Mouse (Mus musculus) spleen, adult 18-20 months (tissue): Measurements from ENCODE around the gene Spaca9.

Experiments
- DNase-seq, 2 experiments: peaks; one replicate each; pipeline ENCODE4 v3.0.0; 2022; ENCODE audit warnings: mixed read lengths in 2 of 2

Spaca9 gene

DNA sequence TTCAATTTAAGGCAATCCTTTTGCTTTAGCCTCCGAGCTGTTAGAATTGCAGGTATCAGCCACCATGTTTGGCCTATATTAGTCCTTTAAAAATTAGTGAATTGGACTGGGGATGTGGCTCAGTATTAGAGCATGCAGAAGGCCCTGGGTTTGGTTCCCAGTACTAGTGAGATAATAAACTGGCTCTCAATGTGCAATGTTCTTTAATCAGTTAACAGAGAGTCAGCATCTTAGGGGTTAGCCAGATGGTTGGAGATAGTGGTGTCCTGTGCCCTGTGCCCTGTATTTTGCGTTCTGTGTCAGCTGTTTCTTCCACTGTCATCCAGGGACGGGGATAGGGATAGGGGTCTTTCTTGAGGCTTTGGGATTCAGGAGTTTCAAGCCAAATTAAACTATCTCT, 36.6 kb downstream of the Spaca9 start:
- DNase-seq: no peak

- DNase-seq: no peak
Observed at GRCm38 (mm10) chr2:28656216-28656615, 43.3 kb downstream of the Spaca9 start.

- DNase-seq: peak in 1 of 2 experiments; percentile 22
Observed at GRCm38 (mm10) chr2:28654295-28654694, 45.2 kb downstream of the Spaca9 start.

GRCm38 (mm10) chr2:28653351-28653750, 46.2 kb downstream of the Spaca9 start:
- DNase-seq: no peak

DNA sequence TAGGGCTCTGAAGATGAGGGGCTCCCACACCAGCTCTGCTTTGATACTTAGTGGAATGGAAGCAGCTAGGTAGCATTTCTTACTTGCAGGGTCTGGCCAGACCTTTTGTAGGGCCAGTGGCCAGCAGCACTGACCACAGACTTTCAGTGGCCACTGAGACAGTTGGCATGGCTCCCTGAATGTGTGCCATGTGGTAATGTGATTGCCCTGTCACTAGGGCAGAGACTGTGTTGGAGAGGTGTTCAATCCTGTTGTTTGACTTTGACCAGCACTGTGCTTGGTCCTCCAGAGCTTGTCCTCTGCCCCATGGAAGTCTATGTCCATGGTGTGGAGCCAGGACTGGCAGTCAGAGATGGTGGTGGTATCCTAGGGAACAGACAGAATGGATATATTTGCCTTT, 49.0 kb downstream of the Spaca9 start:
- DNase-seq: no peak

DNA sequence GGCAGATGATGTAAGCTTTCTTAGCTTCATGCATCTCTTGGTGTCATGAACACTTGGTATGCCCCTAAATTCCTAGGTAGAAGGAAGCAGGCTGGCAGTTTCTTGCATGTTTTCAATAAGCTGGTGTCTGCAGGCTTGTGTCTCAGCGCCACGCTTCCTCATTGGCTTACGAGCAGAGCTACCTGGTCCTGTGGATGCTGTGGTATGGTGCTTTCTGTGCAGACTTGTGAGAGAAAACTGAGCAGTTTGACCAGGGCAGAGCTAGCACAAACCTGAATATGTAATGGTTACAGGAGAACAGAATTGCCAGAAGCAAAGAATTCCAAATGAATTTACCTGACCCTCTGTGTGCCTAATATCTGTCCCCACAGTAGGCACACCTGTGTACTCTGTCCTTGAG, 56.4 kb downstream of the Spaca9 start:
- DNase-seq: no peak
